Mouse (Mus musculus): ENCODE results near the gene Fgfr2.

GRCm38 (mm10) chr7:132599071-132599975 lies 523.8 kb downstream of the Fgfr2 start, which contains the start of gene Nkx1-2:
- no peak for TF ChIP-seq CTCF (IDR thresholded peaks at IDR 0.05)
- no peak for TF ChIP-seq EP300 (IDR thresholded peaks at IDR 0.05)
